Mouse (Mus musculus) intestine, postnatal 0 days (tissue): ENCODE results near the gene Jsrp1. TPM values are rescaled to one million over a fixed set of nuclear protein-coding genes. Genes with fewer than 3 reads are reported as not detected.

Source experiments
- ATAC-seq: fragments of 200-750 bp; cut with Nextera tagmentation; 2 replicates; pipeline ENCODE4 v1.8.0; 2017; ENCODE audit warnings: mild to moderate bottlenecking, moderate TSS enrichment, moderate library complexity
- H3K27ac ChIP-seq: fragments of 300-500 bp; sonication (generic); 2 replicates; pipeline ENCODE4 v1.5.1; 2014; ENCODE audit warnings: mild to moderate bottlenecking, low read depth, low read length, moderate library complexity
- H3K27me3 ChIP-seq: fragments of 300-500 bp; sonication (generic); replicated peaks from 2 replicates; pipeline ENCODE4 v1.6.1; 2014; ENCODE audit warnings: low read length, mixed read lengths; ENCODE audit not compliant: control insufficient read depth, insufficient read depth
- H3K36me3 ChIP-seq: fragments of 300-500 bp; sonication (generic); 2 replicates; pipeline ENCODE4 v1.6.1; 2014; ENCODE audit warnings: mild to moderate bottlenecking, moderate library complexity; ENCODE audit not compliant: control insufficient read depth, insufficient read depth
- H3K4me1 ChIP-seq: fragments of 300-500 bp; sonication (generic); replicated peaks from 2 replicates; pipeline ENCODE4 v1.6.1; 2014; ENCODE audit warnings: antibody characterized with exemption, low read length, mixed read lengths; ENCODE audit not compliant: control insufficient read depth, insufficient read depth
- H3K4me2 ChIP-seq: fragments of 300-500 bp; sonication (generic); replicated peaks from 2 replicates; pipeline ENCODE4 v1.6.1; 2014; ENCODE audit warnings: low read depth, mild to moderate bottlenecking, moderate library complexity
- H3K4me3 ChIP-seq: fragments of 300-500 bp; sonication (generic); 2 replicates; pipeline ENCODE4 v1.5.1; 2014; ENCODE audit warnings: low read depth, low read length
- H3K9ac ChIP-seq: fragments of 300-500 bp; sonication (generic); 2 replicates; pipeline ENCODE4 v1.6.1; 2014; ENCODE audit warnings: mild to moderate bottlenecking, low read depth, low read length
- H3K9me3 ChIP-seq: fragments of 300-500 bp; sonication (generic); 2 replicates; pipeline ENCODE4 v1.6.1; 2016; ENCODE audit warnings: mixed run types; ENCODE audit not compliant: control insufficient read depth
- CTCF ChIP-seq: sonication (generic); IDR thresholded peaks from 2 replicates; pipeline ENCODE4 v1.5.1; 2016; ENCODE audit warnings: low read depth, mild to moderate bottlenecking, control low read depth, antibody characterized with exemption, moderate library complexity
- WGBS: fragments of 180-500 bp; shearing (Covaris S2); extraction: QIAGEN DNeasy Blood & Tissue Kit; methylation state at CpG from one replicate; pipeline ENCODE4 v1.1.7; 2014; 5-methylcytosine and 5-hydroxymethylcytosine counted together
- polyA plus RNA-seq: library from polyadenylated mRNA; unstranded; fragments of >200 nt; fragmentation: Nextera tagmentation; extraction: Ambion mirVana; gene quantifications from 2 replicates; pipeline ENCODE4 v1.2.1, GENCODE M21; 2015

Jsrp1 gene
- polyA plus RNA-seq, 1 experiment from 2014 or later = 0.35 TPM

GRCm38 (mm10) chr10:80804916-80805315 lies 8.4 kb downstream of the Jsrp1 start, which contains the start of gene Amh:
Gene Amh (plus strand): TSS chr10:80805243.
- H3K36me3 ChIP-seq = peaks cover 44% of the 10 kb centered on the region
- no peak for ATAC-seq
- H3K9ac ChIP-seq = no peak within 1 kb of the TSS
- H3K4me2 ChIP-seq = no peak within 1 kb of the TSS
- no peak within 1 kb of the TSS for H3K27ac ChIP-seq
- peaks cover 20% of the 10 kb centered on the region for H3K27me3 ChIP-seq
- H3K4me1 ChIP-seq = 0 out of 2 replicates have a peak, but pooled peaks cover 7% of the 10 kb centered on the region
- 66% methylated on average over 6 of the region's 6 CpGs for WGBS
- TF ChIP-seq CTCF = no peak
- no peak within 1 kb of the TSS for H3K4me3 ChIP-seq
- H3K9me3 ChIP-seq = no peaks in the 10 kb centered on the region

DNA sequence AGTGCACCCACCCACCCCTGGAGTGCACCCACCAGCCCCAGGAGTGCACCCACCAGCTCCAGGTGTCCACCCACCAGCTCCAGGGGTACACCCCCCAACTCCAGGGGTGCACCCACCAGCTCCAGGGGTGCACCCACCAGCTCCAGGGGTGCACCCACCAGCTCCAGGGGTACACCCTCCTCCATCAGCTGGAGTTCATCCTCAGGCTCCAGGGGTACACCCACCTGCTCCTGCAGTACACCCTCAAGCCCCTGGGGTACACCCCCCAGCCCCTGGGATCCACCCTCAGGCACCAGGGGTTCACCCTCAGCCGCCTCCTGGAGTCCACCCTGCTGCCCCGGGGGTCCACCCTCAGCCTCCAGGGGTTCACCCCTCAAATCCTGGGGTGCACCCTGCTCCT lies 9.0 kb downstream of the Jsrp1 start:
- Histone ChIP-seq H3K4me2 (no peak overlapping the region), H3K27me3 (peaks cover 20% of the 10 kb centered on the region), H3K4me1 (0 out of 2 replicates have a peak, but pooled peaks cover 6% of the 10 kb centered on the region), H3K4me3 (no peak overlapping the region), H3K36me3 (peaks cover 44% of the 10 kb centered on the region), H3K27ac (no peak overlapping the region), H3K9me3 (no peaks in the 10 kb centered on the region), H3K9ac (no peak overlapping the region)
- TF ChIP-seq CTCF = no peak
- WGBS = 100% methylated on average over 2 of the region's 2 CpGs
- no peak for ATAC-seq

DNA sequence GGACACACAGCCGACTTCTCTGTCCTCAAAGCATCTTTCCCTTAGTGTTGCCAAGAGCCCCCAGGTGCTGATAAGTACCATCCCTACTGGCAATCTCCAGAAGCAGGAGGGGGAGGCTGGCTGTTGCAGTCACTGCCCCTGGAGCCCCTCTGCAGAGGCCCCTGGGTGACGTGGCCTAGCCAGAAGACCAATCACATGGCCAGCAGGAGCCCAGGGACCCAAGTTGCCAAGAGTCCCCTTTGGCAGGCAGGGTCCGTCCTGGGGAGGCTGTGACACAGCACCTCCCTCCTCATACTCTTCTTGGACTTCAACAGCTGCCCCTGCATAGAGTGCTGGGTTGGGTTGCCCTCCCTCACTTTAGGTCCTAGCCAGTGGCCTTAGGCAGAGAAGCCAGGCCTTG lies 10.3 kb downstream of the Jsrp1 start:
- peaks cover 8% of the 10 kb centered on the region; the same call in 1 of the 2 replicates for H3K27me3 ChIP-seq
- no peaks in the 10 kb centered on the region for H3K4me1 ChIP-seq
- TF ChIP-seq CTCF = no peak
- ATAC-seq = no peak
- no peak overlapping the region for H3K4me2 ChIP-seq
- no peak overlapping the region for H3K4me3 ChIP-seq
- no peaks in the 10 kb centered on the region for H3K9me3 ChIP-seq
- peaks cover 44% of the 10 kb centered on the region for H3K36me3 ChIP-seq
- H3K9ac ChIP-seq = no peak overlapping the region
- H3K27ac ChIP-seq = no peak overlapping the region
- WGBS = 73% methylated on average over 3 of the region's 3 CpGs

DNA sequence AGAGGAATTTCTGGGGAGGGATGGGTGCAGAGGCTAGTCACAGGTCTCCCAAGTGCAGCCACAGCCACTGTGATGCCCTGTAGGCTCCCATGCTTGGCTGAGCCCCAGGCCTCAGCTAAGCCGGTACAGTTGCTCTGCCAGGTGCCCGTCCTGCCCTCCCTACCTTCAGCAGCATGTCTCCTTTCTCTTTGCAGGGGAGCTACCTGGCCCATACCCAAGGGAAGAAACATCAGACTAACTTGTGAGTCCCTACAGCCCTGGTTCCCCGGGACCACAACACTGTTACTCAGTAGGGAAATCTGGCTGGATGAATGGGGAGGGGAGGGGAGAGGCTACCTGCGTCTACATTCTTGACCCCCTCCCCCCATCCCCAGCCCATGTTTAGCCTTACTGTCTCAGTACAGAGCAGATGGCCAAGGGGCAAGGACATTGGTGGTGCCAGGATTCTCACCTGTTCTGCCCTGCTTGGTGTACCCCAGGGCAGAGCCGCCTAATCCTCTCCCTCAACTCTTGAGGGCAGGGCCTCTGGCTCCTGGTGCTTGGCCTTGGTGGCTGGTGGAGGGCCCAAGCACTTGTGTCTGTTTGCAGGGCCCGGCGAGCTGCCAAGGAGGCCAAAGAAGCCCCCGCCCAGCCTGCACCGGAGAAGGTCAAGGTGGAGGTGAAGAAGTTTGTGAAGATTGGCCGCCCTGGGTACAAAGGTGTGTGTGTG lies 10.9 kb downstream of the Jsrp1 start:
- Histone ChIP-seq H3K9ac (no peak overlapping the region), H3K36me3 (peaks cover 44% of the 10 kb centered on the region), H3K4me1 (no peaks in the 10 kb centered on the region), H3K9me3 (no peaks in the 10 kb centered on the region), H3K4me2 (no peak overlapping the region), H3K27me3 (peaks cover 7% of the 10 kb centered on the region; the same call in 1 of the 2 replicates), H3K4me3 (no peak overlapping the region), H3K27ac (0 out of 2 replicates have a peak overlapping the region, but pooled peaks have one; percentile 21)
- ATAC-seq = no peak
- WGBS = 87% methylated on average over 10 of the region's 10 CpGs
- TF ChIP-seq CTCF = no peak

- Histone ChIP-seq H3K36me3 (peaks cover 47% of the 10 kb centered on the region), H3K9ac (peak overlapping the region; percentile 97), H3K27ac (peak overlapping the region; percentile 99), H3K9me3 (no peaks in the 10 kb centered on the region), H3K4me3 (peak overlapping the region; percentile 81), H3K4me1 (no peaks in the 10 kb centered on the region), H3K27me3 (no peaks in the 10 kb centered on the region), H3K4me2 (peak overlapping the region; percentile 90)
- WGBS = under 1% methylated on average over 18 of the region's 18 CpGs
- ATAC-seq = no peak
- TF ChIP-seq CTCF = no peak
Measured at GRCm38 (mm10) chr10:80799070-80799566, 14.2 kb downstream of the Jsrp1 start.

DNA sequence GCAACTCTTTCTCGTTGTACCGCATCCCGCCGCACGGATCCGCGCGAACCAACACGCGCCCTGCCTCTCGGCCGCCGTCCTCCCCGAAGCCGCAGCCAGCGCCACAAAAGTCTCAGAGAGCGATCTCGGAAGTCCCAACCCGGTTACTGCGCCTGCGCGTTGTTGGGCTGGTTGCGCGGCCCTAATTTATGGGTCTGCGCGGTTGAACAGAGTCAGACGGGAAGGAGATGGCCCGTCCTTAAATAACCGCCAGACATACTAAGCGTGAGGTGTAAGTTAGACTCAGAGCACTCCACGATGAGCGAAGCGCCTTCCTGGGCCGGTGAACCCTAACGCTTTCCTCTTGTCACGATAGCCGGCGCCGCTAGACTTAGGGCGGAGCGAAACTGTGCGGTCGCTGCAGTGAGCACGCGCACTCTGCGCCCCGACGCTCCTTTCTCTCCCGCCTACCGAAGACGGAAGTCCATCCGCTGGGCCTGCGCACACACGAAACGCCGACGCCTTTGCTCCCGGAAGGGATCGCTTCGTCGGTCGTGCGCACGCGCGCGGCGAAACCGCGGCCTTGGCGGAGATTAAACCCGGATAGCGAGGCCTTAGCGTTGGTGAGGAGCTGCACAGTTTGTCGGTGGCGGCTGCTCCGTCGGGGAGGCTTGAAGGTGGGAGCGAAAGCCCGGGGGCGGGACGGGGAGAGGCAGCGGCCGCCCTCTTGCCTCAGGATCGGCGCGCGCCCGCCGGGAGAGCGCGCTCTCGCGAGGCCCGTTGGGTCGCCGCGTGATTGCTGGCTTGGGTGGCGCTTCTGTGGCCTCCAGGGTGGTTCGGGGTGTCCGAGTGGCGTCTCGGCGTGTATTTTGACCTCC lies 14.9 kb downstream of the Jsrp1 start, which contains the start of the genes Sf3a2 and Plekhj1:
Sf3a2 (plus strand) TSS at position 49 of the 857 bp plus-strand sequence.
Plekhj1 (minus strand) TSS at position 477 of the 857 bp plus-strand sequence.
- Histone ChIP-seq H3K4me3 (peak within 1 kb of the TSS; percentile 81), H3K9ac (peak within 1 kb of the TSS; percentile 97), H3K4me2 (peak within 1 kb of the TSS; percentile 90), H3K36me3 (peaks cover 47% of the 10 kb centered on the region), H3K9me3 (no peaks in the 10 kb centered on the region), H3K27ac (peak within 1 kb of the TSS; percentile 99), H3K27me3 (no peaks in the 10 kb centered on the region), H3K4me1 (no peaks in the 10 kb centered on the region)
- under 1% methylated on average over 104 of the region's 104 CpGs for WGBS
- 0 out of 2 replicates have a peak, but pooled peaks have one; percentile 33 for TF ChIP-seq CTCF
- peak; percentile 91 for ATAC-seq
